Mouse (Mus musculus) right cerebral cortex, postnatal 4 days (tissue): ENCODE measurements around the gene Retn.

Source experiments
- DNase-seq: peaks from one replicate; pipeline ENCODE4 v3.0.0-alpha.2; 2022

The Retn gene

GRCm38 (mm10) chr8:3664405-3664804 lies 8.8 kb downstream of the Retn start:
- DNase-seq: no peak

- DNase-seq: no peak
These were observed 9.9 kb downstream of the Retn start, which contains the start of gene Mcemp1 for GRCm38 (mm10) chr8:3665507-3665906. Gene Mcemp1 (plus strand): TSS chr8:3665754.

- DNase-seq: no peak
These were observed 14.8 kb downstream of the Retn start for GRCm38 (mm10) chr8:3670388-3670787.

- peak; percentile 92 for DNase-seq
These were observed 16.5 kb downstream of the Retn start, which contains the start of gene Fcor for GRCm38 (mm10) chr8:3671980-3672491. Gene Fcor (minus strand): TSS chr8:3672362.

- no peak for DNase-seq
These were observed 19.1 kb downstream of the Retn start for GRCm38 (mm10) chr8:3674671-3675070.

- DNase-seq: peak; percentile 92
These were observed 20.8 kb downstream of the Retn start, which contains the start of gene Trappc5 for GRCm38 (mm10) chr8:3676131-3676992. Gene Trappc5 (plus strand): TSS chr8:3676299.

- no peak for DNase-seq
These were observed 21.5 kb downstream of the Retn start for GRCm38 (mm10) chr8:3676993-3677579.

- no peak for DNase-seq
These were observed 23.3 kb downstream of the Retn start for GRCm38 (mm10) chr8:3678831-3679230.

GRCm38 (mm10) chr8:3679236-3679635 lies 23.7 kb downstream of the Retn start:
- DNase-seq: no peak

GRCm38 (mm10) chr8:3679656-3680055 lies 24.1 kb downstream of the Retn start:
- no peak for DNase-seq

- no peak for DNase-seq
These were observed 26.9 kb downstream of the Retn start for GRCm38 (mm10) chr8:3682435-3682834.

- no peak for DNase-seq
These were observed 28.0 kb downstream of the Retn start for GRCm38 (mm10) chr8:3683408-3684176.

GRCm38 (mm10) chr8:3684530-3684929 lies 29.0 kb downstream of the Retn start:
- no peak for DNase-seq

GRCm38 (mm10) chr8:3685422-3685821 lies 29.9 kb downstream of the Retn start:
- no peak for DNase-seq

GRCm38 (mm10) chr8:3687537-3687936 lies 32.0 kb downstream of the Retn start:
- no peak for DNase-seq

GRCm38 (mm10) chr8:3690774-3691173 lies 35.2 kb downstream of the Retn start:
- no peak for DNase-seq

- DNase-seq: no peak
These were observed 38.6 kb downstream of the Retn start, which contains the start of gene Fcer2a for GRCm38 (mm10) chr8:3694121-3694520. Gene Fcer2a (minus strand): TSS chr8:3694175.

- no peak for DNase-seq
These were observed 45.9 kb downstream of the Retn start for GRCm38 (mm10) chr8:3701491-3701890.

- no peak for DNase-seq
These were observed 50.1 kb downstream of the Retn start for GRCm38 (mm10) chr8:3705711-3706110.

GRCm38 (mm10) chr8:3707611-3708010 lies 52.0 kb downstream of the Retn start:
- no peak for DNase-seq
